Mouse (Mus musculus): Measurements from ENCODE around the gene 1700025C18Rik. TPM values are rescaled to one million over a fixed set of nuclear protein-coding genes. Genes with fewer than 3 reads are reported as not detected.

Gene 1700025C18Rik
- total RNA-seq, 1 experiment from 2014 or later, result not detected

DNA sequence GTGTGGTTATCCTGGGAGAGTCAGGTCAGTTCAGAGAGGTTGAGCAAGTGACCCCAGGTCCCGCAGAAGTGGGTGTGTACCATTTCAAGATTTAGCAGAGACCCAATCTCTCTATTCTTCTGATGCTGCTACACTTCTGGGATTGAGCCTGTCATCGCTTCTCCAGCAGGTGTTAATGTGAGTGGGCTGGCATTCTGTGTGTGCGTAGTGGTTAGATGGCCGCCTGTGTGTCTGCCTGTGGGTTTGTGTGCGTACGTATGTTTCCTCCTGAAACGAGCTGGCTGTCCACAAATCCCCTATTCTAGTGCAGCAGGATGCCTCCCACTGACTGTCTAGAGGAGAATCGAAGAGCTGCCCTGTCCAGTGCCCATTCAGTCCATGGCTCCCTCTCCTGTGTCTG, 12.5 kb downstream of the 1700025C18Rik start:
- no peak for DNase-seq

DNA sequence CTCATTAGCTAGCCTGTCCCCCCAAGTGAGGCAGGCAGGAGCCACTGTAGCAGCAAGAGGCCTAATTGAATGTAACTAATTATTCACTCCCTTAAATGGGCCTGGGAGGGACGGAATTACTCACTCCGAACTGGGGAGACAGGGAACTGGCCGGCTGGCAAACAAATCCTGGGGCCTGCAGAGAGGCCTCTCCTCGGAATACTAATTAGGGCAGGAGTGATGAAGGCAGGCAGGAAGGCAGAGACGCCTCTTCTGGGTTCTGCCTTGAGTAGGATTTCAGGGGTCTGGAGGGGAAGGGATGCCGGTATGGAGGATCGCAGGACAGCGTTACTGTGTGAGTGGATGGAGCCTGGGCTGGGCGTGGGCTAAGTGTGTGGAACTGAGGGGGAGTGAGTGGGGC, 13.5 kb downstream of the 1700025C18Rik start:
- no peak for DNase-seq

DNA sequence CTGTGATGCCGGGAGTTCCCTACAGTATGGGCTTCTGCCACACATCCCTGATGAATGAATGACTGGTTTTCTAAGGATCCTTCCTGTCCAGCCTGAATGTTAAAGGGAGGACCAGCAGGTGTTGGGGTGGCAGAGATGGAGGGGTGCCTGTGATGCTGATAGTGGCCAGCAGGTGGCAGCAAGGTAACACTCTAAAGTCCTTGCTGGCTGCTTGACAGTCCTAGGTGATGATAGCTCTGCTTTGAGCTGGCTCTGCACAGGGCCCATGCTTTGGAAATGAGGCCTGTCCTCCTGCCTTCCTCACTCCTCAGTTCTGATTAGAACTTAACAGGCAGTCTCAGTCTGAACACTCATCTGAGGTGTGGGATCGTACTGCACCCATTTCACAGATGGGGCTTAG, 15.6 kb downstream of the 1700025C18Rik start:
- DNase-seq, result peak; percentile 82

DNA sequence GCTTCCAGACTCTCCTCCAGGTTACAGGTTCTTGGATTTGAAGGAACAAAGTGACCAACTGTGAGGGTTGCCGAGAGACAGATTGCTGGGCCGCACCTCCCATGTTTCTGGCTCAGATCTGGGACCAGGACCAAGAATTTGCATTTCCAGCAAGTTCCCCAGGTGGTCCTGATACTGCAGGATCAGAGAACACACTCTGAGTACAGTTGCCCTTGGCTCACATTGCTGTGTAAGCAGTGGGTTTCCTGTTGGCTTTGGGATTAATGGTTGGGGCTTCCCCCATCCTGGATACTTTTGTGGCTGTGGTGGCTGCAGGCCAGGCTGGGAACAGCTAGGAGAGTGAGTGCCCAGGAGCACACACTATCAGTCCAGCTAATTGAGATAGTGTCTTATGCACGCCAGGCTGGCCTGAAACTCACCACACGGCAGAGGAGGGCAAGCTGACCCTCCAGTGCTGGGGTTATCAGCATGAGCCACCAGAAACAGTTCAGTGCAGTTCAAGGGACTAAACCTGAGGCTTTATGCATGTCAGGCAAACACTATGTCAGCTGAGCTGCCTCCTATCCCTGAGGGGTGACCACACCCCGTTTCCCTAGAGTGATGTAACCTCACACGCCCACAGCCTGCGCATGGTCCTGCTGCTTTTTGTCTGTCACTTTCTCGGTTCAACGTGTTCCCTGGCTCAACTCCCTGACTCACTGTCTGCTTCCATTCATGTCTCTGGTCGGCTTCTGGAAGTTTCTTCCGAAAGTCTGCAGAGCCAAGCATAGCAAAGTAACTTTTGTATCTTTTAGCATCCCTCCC, 16.3 kb downstream of the 1700025C18Rik start:
- DNase-seq, result no peak

DNA sequence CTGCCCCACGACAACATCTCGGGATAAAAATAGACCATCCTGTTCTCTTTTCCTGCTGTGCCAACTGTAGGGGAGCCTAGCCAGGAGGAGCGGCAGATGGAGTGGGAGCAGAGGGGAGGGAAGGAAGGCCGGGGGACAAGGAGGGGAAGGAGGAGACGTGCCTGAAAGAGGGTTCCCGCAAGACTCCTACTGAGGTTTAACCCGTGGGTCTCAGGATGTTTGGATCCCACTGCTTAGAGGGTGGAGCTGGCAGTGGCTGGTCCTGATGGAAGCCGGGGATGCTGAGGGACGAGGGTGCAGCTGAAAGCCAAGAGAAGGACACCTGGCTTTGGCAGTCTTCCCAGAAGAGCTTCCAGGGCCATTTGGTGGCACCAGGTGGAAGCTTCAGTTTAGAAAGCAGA, 17.2 kb downstream of the 1700025C18Rik start:
- DNase-seq, result no peak

DNA sequence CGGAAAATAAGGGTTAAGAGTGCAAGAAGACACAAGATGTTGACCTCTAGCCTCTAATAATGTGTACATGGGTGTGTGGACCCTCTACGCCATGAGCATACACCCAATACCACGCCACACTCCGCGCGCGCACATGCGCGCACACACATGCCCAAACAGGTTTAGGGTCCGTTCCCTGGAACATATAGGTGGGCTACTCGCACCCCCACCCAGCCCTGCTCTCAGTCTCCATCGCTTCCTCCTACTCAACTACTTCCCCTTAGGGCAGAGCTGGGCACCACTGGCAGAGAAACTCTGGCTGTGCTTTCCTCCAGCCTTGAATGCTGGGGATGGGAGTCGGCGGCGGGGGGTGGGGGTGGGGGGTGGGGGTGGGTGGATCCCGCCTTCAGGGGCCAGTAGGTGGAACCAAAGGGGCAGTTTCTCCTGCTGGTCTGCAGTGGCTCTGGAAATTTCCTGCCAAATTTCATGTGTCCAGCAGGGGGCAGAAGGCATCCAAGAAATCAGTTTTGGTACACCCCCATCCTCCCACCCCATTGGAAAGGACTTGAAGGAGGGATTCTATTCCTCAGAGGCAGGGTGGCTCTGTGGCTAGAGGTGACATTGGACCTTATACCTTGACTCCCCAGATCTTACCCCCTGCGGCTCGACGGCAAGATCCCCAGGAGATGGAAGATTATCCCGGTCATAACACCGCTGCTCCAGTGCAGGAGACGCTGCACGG, 20.3 kb downstream of the 1700025C18Rik start:
- DNase-seq, result peak; percentile 58

DNA sequence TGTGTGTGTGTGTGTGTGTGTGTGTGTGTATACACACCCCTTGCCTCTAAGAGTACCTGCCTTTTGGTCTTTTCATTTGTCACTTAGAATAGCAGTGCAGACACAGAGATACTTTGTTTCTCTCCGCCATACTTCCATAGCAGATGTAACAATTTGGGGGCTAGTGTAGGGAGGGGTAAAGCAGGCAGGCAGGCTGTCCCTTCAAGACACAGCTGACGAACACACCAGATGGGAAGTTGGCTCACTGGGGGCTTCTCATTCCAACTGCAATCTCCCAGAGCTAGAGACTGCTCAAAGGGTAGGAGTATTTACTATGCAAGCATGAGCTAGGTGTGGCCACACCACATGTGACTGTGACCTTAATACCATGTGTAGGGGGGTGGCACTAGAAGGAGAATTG, 21.7 kb downstream of the 1700025C18Rik start:
- DNase-seq, result no peak

DNA sequence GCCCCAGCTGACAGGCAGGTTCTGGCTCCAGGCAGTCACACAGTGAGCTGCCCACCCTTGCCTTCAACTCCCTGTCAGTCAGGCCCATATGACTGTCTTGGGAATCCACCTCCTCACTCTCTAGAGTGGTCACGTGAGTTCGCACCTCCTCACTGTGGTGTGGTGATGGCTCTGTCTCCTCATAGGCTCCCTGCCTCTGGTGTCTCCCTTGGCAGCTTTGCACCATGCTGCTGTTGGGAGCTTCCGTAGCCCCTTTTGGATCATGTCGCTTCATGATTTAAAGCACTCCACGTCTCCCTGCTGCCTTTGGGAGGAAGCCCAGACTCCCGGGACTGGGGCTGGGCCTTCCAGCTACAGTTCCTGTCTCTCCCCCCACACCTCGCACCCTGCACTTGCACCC, 26.1 kb downstream of the 1700025C18Rik start:
- no peak for DNase-seq

DNA sequence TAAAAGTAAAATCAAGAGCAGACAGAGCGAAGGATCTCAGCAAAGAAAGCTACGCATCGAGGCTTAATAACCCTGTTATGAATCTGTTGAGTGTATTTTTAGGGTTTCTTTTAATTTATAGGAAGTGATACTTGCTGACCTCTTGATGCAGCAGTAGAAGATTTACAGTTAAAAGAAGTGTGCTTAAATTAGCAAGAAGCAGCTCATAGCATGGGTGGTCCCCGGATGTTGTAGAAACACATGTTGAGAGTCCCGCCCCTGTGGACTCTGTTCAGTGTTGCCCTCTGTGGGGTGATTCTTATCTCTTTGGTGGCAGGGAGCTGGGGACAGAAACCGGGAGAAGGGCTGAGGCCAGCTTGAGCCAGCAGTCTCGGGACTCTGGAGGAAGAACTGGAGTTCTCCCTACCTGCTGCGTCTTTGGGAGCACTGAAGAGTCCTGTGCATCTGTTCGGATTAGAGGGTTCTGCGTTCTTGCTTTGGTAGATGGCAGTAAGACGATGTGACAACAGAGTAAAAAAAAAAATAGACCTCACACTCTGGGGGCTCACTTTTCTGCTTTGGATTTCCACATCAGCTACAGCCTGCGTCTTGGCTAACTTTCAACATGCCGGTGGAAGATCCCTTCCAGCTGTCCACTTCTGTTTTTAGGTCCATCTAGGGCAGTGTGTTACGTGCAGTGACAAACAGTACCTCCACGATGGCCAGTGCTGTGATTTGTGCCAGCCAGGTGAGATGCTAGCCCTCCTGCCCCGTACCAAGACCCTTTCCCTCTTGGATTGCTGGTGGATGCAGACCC, 28.7 kb downstream of the 1700025C18Rik start:
- no peak for DNase-seq

DNA sequence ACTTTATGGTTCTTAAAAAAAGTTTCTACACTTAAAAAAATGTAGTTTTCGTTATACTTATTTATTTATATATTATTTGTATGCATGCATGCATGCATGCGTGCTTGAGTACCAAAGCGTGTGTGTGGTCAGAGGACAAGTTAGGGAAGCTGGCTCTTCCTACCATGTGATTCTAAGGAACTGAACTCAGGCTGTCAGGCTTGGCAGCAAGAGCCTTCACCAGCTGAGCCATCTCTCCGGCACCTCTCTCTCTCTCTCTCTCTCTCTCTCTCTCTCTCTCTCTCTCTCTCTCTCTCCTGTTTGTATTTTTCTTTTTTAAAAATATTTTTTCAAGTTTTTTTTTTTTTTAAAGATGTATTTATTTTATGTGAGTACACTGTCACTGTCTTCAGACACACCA, 30.6 kb downstream of the 1700025C18Rik start:
- no peak for DNase-seq

DNA sequence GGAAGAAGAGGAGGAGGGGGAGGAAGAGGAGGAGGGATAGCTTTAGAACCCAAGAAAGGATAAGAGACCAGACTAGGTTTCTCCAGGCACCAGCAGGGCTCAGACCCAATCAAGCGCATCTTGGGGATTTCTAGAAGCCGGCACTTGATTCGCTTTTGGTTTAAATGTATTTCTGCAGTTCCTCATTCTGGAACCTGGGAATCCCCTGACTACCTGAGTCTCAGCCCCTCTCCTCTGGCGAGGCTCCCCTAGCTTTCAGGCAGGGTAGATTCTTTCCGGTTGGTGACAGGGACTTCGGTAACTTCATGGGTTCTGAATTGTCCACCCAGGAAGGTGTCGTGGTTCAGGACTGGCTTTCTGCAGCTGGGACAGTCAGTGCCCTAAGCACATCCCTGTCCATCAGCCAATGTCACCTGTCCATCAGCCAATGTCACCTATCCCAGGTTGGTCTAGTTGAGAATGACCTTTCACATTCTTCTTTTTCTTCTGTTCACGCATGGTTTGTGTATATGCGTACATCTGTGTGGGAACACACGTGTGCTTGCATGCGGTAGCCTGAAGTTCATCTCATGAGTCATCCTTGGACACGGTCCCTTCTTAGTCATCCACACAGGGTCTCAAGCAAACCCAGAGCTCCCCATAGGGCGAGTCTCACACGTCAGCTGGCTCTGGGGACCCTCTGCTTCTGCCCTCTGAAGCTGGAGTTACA, 34.0 kb downstream of the 1700025C18Rik start:
- no peak for DNase-seq

DNA sequence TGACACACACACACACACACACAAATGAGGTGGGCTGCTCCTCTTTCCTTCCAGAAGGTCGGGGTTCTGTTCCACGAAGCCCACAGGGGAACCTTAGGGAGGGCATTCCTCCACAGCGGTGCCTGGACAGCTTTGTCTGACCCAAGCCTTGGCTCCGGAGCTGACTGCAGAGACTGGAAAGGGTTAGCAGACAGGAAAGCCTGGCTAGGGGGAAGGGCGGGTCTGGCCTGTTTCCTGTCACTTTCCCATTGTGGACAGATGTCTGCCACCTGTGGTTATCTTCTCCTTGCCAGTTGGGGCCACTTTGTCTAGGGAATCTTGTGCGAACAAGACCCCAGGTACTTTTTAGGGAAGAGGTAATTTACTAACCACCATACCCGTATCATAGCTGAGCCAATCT, 34.6 kb downstream of the 1700025C18Rik start:
- DNase-seq, result no peak

DNA sequence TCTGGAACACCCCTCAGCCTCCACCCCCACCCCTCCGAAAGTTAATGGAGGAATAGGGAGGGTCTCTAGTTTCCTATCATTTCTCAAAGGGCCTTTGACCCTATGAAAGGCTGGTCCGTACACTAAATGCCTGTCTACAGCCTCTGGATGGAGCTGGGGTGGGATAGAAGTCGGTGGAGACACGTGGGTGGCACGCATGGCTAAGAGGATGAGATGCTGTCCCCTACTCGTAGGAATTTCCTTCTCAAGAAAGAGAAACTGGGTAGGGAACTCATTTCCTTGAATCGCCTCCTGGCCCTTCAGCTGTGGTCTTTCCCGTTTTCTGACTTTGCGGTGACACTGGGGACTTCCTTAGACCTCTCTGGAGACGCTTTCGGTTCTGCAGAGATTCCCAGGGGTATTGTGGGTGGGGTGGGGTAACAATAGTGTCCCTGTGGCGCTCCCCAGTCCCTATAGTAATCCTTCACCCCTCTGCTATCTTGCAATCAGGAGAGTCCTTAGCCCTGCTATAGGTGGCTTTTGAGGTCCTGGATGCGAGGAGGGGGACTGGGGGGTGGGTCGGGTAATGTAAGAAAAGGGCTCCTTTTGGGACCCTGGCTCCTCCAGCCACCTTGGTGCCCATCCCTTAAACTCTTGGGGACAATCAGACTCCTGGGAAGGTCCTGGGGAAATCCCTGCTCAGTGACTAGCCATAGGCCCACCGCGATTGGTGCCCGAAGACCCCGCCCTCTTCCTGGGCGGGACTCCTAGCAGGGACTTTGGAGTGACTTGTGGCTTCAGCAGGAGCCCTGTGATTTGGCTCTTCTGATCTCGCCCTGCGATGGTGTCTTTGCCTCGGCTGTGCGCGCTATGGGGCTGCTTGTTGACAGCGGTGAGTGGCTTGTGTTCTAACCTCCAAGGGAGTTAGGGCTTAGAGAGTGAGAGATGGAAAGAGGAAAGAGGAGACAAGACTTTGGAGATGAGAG, 35.4 kb downstream of the 1700025C18Rik start, which contains the start of gene Cd40:
TSS of gene Cd40 (plus strand) at position 740 of the 965 bp plus-strand sequence.
- peak; percentile 68 for DNase-seq

DNA sequence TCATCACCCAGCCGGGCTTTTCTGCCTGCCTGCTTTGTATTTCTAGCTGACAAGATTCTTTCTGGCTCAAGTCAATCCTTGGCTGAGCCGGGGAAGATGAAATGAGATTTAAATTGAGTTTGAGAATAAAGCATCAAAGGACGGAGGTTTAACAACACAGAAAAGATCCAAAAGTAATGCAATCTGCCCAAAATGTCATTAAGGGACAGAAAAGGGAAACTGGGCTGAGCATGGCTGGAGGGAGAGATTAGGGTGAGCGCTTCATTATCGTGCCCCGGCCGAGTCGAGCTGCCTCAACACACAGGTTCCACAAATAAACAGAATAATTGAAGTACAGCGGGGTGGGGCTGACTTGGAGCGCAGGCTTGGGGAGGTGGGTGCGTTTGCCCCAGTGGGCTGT, 39.0 kb downstream of the 1700025C18Rik start:
- no peak for DNase-seq

DNA sequence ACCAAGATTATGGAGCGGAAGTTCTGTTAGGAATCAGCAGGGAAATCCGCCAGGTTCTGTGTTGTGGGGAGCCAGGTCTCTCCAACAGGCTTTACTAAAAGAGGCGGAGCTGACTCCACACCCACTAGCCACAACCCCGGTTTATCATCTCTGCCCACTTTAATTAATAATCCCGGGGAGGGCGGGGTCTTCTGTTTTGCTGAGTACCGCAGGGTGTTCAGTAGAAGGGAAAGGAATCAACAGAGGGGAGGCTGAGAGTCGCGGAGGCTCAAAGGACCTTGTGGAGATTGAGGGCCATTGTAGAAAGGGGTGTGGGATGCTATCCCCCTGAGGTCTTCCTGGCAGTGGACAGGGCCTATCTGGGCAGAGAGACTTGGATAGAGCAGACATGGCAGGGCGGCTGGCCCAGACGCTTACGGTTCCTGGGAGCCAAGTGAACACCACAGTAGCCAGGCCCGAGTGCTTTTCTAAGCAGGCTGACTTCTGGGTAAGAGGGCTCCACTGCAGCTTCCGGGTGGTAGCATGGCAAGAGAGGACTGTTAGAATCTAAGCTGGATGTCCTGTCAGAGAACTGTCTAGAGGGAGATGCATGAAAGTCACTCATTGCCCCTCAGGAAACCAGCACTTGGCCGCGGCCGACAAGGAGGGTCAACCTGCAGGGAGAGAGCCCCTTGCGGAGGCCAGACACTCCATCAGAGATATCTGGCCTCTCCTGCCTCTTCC, 39.6 kb downstream of the 1700025C18Rik start:
- no peak for DNase-seq

DNA sequence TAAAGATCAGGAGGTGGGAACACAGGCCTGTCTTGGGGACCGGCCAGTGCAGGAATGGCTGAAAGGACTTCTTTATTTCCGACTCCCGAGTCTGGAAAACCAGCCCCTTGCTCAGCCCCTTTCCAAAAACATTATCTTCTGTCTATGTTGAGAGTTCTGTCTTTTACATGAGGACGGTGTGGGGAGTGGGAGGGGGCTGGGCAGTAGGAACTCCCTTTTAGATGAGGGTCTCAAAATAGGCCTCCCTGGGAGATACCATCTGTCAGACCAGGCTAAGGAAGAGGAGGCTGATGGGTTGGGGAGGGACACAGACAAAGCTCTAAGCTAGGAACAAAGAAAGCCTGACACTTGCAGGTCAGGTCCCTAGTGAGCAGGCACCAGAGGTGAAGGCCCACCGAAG, 41.5 kb downstream of the 1700025C18Rik start:
- DNase-seq, result no peak

DNA sequence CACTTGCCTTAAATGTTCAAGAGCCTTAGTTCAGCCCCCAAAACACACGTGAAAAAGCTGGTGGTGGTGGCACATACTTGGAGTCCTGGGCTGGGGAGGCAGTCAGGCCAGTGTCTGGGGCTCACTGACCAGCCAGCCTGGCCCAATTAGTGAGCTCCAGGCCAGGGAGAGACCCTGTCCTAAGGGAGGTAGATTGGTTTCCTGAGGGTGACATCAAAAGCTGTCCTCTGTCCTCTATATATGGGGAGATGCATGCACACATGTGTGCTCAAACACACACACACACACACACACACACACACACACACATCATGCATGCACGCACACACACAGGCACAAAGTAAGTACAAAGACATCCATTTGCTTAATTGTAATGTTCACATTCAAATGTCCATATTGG, 46.8 kb downstream of the 1700025C18Rik start:
- DNase-seq, result no peak

DNA sequence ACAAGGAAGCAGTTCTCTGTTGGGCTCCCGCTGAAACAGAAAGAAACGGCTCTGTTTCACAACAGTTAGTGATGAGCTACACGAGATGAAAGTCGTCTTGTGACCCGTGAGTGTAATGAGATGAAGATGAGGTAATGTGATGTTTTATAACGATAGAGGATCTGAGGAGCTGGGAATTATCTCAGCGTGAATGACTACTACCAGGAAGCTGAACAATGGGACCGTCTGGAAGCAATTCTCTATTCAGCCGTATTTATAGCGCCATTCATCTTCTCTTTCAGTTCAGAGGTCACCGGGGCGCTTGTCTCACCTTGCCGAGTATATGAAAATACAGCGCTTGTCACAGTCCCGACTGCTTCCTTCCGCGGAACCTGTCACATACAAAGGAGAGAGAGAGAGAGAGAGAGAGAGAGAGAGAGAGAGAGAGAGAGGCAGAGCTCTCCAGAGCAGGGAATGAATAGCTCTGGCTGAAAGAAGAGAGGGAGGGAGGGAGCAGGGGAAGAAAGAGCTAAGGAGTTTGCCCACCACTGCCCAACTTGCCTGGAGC, 47.4 kb downstream of the 1700025C18Rik start:
- DNase-seq, result no peak

DNA sequence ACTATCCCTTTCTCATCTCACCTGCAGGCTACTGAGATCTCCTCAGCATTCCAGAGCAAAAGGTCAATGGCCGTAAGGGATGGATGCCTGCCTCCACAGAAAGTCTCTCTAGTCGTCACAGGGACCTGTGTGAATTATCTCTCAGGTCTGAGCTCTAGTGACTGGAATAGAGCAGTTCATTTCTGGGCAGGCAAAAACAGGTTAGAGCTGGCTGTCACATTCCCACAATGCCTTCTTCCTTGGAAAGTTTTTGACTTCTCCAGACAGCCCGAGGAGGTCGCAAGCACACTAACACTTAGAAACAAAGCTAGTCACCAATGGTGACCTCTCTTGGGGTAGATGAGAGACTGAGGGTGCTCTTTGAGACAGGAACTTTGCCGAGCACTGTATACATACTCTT, 48.4 kb downstream of the 1700025C18Rik start:
- no peak for DNase-seq

DNA sequence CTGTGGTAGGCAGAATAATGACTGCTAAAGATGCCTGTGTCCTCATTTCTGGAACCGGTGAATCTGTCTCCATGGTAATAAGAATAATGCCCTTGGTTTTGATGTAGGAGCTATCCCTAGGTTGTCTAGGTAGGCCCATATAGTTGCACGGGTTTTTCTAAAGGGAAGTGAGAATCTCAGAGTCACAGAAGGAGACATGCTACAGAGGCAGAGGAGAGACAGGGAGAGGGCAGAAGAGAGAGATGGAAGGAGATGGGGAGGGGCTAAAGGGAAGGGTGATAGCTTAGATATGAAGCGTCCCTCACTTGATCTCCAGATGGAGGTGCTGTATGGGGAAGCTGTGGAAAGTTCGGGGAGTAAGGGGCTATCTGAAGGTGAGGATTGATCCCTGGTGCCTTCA, 53.1 kb downstream of the 1700025C18Rik start:
- no peak for DNase-seq

All from adrenal gland, postnatal 25 days (tissue).